Mouse (Mus musculus): ENCODE results near the gene Clcn3. TPM values are rescaled to one million over a fixed set of nuclear protein-coding genes. Genes with fewer than 3 reads are reported as not detected.
"Not testable (repeated sequence)": the region's sequence is repeated elsewhere in the genome, so short reads cannot be mapped to it uniquely, and the experiment has no call there.

Clcn3 gene
- 25.4 and 29.0 TPM in 2 replicates for polyA plus RNA-seq (2016; fragmentation: Nextera tagmentation; extraction: Ambion mirVana)

DNA sequence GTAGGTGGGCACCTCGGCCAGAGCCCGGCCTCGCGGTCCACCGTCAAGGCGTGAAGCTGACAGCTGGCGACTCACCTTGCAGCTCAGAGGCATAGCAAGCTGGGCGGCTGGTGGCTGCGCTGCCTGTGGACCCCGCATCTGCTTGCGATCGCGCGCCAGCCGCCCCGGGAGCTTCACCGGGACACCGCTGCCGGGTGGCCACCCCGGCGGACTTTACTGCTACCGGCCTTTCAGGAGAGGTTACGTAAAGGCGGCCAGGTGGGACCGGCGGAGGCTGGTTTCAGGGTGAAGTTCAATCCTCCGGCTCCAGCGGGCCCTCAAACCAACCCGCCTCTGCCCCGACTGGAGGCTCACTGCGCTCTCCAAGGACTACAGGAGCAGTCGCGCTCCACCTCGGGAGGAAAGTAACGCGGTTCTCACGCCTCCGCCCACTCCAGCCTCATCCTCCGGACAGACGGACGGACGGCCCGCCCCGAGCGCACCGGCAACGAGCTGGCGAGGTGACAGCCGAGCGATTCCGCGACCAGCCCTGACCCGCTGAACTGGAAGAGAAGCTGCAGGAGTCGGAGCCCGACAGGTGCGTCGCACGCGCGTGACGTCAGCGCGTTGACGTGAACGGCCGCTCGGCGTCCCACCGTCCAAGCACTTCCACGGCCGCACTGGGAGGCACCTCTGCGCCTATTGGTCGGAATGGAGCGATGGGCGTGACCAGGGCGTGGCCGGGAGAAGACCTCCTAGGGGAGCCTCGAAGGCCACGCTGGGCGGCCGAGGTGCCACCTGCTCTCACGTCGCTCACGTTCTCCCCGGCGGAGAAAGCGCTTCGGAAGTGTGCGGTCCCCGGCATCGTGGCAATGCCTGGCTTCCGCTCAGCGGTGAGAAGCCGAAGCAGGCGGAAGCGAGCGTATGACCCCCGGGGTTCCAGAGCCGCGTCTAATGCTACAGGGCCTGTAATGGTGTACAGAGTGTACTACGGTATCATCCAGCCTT lies at the start of gene Clcn3:
TSS of gene Clcn3 (minus strand) at position 600 of the 987 bp plus-strand sequence.
- Histone ChIP-seq H3K27me3 (ENCODE audit: insufficient read depth, poor library complexity, severe bottlenecking) (no peaks in the 10 kb centered on the region), H3K4me3 (peak within 1 kb of the TSS; percentile 89), H3K27ac (peak within 1 kb of the TSS; percentile 88), H3K36me3 (no peaks in the 10 kb centered on the region), H3K9me3 (no peaks in the 10 kb centered on the region), H3K4me1 (replicated peaks) (peaks cover 27% of the 10 kb centered on the region)
- under 1% methylated on average over 101 of the region's 101 CpGs for WGBS
- DNase-seq (ENCODE audit: low spot score): peak; percentile 97

DNA sequence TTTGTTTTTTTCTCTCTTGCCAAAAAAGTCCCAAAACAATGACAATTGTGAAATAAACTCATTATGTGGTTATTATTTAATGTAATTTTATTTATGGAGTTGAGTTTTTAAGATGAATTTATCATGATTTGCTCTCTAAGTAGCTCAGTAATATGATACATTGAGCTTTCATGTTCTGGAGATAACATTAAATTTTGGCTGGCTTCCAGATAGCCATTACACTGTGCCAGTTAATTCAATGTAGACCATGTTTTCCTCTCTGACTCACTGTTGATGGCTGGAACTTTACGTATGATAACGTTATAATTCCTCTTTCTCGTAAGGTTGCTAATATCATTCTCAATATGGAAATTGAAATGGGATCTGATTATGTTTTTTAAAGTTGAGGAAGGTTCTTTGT lies 13.4 kb upstream of the Clcn3 start:
- Histone ChIP-seq H3K4me1 (replicated peaks) (peaks cover 20% of the 10 kb centered on the region), H3K9me3 (peaks cover 11% of the 10 kb centered on the region; the same call in 1 of the 2 replicates), H3K27ac (no peak overlapping the region), H3K4me3 (no peak overlapping the region), H3K27me3 (ENCODE audit: insufficient read depth, poor library complexity, severe bottlenecking) (no peaks in the 10 kb centered on the region), H3K36me3 (peaks cover 6% of the 10 kb centered on the region)
- DNase-seq (ENCODE audit: low spot score): no peak
- 94% methylated on average over 3 of the region's 3 CpGs for WGBS

DNA sequence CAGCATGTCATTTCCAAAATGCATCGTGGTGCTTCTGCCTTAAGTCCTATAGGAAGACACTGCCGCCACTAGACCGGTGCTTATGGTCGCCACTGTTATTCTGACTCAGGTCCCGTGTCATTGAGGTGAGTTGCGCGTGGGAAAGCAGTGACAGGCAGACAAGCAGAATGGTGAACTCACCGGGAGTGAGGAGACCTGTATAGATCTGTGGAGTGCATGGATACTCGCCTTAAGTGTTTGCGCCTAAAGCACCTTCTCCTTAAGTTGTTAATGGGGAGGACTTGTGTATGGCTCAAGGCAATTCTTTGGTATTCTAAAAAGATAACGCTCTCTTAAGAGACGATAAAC lies 10.5 kb upstream of the Clcn3 start:
- H3K27ac ChIP-seq: peak overlapping the region; percentile 93
- WGBS: 9% methylated on average over 12 of the region's 12 CpGs
- no peak for DNase-seq (ENCODE audit: low spot score)

DNA sequence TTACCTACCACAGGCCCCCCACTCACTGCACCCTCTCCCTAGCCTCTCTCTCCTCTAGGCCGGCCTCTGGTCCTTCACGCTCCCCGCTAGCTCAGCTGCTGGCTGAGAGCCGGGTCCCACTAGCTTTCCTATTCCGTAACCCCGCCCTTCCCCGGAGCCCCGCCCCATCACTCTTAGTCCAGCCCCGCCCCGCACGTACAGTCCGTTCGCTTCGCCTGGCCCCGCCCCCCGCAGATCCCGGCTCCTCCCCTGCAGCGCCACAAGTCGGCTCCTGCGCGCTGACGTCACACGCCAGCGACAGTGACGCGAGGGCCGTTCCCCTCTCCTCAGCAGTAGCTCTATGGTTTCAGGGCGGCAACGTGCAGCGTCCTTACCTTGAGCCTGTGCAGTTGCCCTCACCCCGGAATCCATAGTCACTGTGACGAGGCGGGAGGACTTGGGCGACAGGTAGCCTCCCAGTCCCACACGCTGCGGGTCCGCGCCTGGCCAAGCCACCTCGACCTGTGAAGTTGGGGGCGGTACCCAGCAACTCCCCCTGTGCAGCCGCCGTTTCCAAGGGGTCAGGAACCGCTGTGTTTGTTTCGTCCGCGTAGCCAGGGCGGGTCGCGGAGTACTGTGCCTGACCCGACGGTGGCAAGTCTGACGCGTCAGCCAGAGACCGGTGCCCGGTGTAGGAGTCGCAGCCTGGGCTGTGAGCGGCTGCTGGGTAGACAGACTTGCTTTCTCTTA lies 10.0 kb upstream of the Clcn3 start, which contains the start of gene Nek1:
TSS of gene Nek1 (plus strand) at position 286 of the 729 bp plus-strand sequence.
- WGBS: under 1% methylated on average over 57 of the region's 57 CpGs
- peaks cover 20% of the 10 kb centered on the region for H3K4me1 ChIP-seq (replicated peaks)
- no peaks in the 10 kb centered on the region for H3K27me3 ChIP-seq (ENCODE audit: insufficient read depth, poor library complexity, severe bottlenecking)
- peaks cover 3% of the 10 kb centered on the region for H3K36me3 ChIP-seq
- peak within 1 kb of the TSS; percentile 93 for H3K27ac ChIP-seq
- DNase-seq (ENCODE audit: low spot score): peak; percentile 99
- 0 out of 2 replicates have a peak, but pooled peaks cover 3% of the 10 kb centered on the region for H3K9me3 ChIP-seq
- H3K4me3 ChIP-seq: peak within 1 kb of the TSS; percentile 77

More for the DNA sequence above, 10.5 kb upstream of the Clcn3 start:
- no peaks in the 10 kb centered on the region for H3K27me3 ChIP-seq (ENCODE audit: insufficient read depth, poor library complexity, severe bottlenecking)
- peak overlapping the region; percentile 77 for H3K4me3 ChIP-seq
- H3K36me3 ChIP-seq: peaks cover 6% of the 10 kb centered on the region
- peaks cover 8% of the 10 kb centered on the region; the same call in 1 of the 2 replicates for H3K9me3 ChIP-seq
- peaks cover 20% of the 10 kb centered on the region for H3K4me1 ChIP-seq (replicated peaks)

DNA sequence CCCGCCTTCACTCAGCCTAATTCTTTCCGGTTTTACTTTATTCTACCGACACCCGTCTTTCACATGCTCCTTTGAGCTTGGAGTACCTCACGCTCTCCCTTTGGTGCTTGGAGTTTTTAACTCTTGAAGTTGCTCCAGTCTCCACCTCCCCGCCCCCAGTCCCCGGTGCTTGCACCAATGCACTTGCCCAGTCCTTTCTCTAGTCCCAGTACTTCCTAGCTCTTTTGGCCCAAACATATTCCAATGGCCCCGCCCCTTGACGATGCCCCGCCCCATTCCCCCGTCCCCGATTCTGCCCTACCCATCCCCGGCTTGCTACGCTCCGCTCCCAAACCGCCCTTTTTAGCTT lies 9.4 kb upstream of the Clcn3 start:
- Histone ChIP-seq H3K36me3 (no peaks in the 10 kb centered on the region), H3K27me3 (ENCODE audit: insufficient read depth, poor library complexity, severe bottlenecking) (no peaks in the 10 kb centered on the region), H3K4me1 (replicated peaks) (peaks cover 20% of the 10 kb centered on the region), H3K27ac (peak overlapping the region; percentile 93), H3K4me3 (peak overlapping the region; percentile 77), H3K9me3 (no peaks in the 10 kb centered on the region)
- no peak for DNase-seq (ENCODE audit: low spot score)
- 1% methylated on average over 16 of the region's 16 CpGs for WGBS

DNA sequence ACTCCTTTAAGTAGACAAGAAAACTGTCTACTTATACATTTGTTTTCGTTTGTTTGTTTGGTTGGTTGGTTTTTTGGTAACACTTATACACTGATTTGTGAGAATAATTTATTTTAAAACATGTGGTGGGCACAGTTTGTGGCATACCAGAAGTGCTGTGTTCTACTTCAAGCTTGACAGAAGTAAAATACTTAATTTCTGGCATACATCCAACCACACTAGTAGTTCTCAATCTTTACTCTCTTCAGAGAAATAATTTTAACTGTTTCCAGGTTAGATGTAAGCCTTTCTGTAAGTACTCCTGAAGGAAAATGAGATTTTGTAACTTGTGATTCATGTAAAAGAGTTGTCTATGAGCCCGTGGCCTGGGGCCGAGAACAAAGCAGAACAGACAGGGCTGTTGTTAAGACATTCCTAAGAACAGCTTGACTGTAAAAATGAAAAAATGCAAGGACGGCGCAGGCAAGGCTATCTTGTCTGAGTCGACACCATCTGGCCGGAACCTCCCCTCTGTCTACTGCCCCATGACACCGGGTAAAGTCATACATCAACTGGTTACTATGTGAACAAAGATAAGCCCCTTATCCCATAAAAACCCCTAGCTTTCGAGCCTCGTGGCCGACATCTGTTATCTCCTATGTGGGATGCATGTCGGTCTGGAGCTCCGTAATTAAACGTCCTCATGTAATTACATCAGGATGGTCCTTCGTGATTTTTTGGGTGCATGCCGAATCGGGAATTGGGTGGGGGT lies 1.3 kb upstream of the Clcn3 start:
- not testable (repeated sequence) for H3K27me3 ChIP-seq (ENCODE audit: insufficient read depth, poor library complexity, severe bottlenecking); DNase-seq (ENCODE audit: low spot score); H3K9me3 ChIP-seq; H3K27ac ChIP-seq; H3K36me3 ChIP-seq
- peaks cover 27% of the 10 kb centered on the region for H3K4me1 ChIP-seq (replicated peaks)
- WGBS: 92% methylated on average over 17 of the region's 17 CpGs
- H3K4me3 ChIP-seq: 0 out of 2 replicates have a peak overlapping the region, but pooled peaks have one; percentile 89

DNA sequence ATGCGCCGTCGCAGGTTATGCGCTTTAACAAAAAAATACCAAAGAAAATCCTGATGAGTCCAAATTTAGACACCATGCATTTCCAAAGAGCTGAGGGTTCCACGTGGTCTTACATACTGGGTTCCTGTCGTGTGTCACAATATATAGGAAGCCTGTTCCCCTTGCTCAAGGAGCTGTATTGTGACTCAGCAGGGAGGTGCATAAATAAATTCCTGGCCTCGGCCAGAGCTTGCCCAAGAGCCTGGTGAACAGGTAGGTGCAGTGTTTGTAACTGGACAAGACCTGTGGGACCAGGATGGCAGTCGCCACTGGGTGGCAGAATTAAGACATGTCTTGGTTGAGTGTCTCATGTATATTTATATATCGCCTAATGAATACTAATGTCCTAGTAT lies 584 bp upstream of the Clcn3 start:
- Histone ChIP-seq H3K36me3 (no peaks in the 10 kb centered on the region), H3K4me3 (peak overlapping the region; percentile 89), H3K27ac (peak overlapping the region; percentile 88), H3K4me1 (replicated peaks) (peaks cover 27% of the 10 kb centered on the region), H3K27me3 (ENCODE audit: insufficient read depth, poor library complexity, severe bottlenecking) (no peaks in the 10 kb centered on the region), H3K9me3 (no peaks in the 10 kb centered on the region)
- DNase-seq (ENCODE audit: low spot score): peak; percentile 52
- 11% methylated on average over 9 of the region's 9 CpGs for WGBS

DNA sequence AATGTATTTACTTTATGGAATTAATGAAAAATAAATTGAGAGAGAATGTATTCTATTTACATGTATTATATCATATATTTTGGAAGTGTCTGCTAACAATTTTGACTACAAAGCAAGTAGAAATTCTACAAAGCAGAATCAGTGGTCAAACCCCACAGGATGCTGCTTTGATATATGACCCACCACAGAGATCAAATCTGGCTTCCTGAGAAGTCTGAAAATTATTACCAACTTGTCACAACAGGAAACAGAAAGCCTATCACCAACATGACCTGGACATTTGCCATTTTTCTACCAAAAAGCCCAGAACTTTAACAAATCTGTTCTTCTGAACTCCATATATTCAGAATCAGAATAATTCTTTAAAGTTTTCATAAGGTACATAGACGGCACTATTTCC lies 1.7 kb downstream of the Clcn3 start:
- Histone ChIP-seq H3K36me3 (no peaks in the 10 kb centered on the region), H3K4me3 (peak overlapping the region; percentile 89), H3K4me1 (replicated peaks) (peaks cover 27% of the 10 kb centered on the region), H3K27me3 (ENCODE audit: insufficient read depth, poor library complexity, severe bottlenecking) (no peaks in the 10 kb centered on the region), H3K27ac (no peak overlapping the region), H3K9me3 (no peaks in the 10 kb centered on the region)
- DNase-seq (ENCODE audit: low spot score): no peak
- 55% methylated on average over 1 of the region's 1 CpGs for WGBS

DNA sequence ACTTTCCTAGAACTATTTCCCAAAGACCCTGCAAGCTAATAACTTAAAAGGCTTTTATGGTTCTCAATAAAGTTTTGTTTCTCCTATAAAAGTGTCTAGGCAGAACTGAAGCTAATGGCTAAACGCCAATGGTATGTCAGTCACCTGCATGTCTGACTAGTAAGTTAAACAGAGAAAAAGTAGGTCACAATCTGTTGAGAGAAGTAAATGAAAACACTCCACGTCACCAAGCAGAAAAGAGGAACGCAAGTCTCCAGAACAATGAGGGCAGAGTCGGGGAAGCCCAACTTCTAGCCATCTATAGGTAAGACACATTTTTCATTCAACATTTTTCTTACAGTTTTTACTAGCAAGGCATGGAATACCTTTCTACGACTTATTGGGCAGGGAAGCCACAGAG lies 4.6 kb downstream of the Clcn3 start:
- no peak for DNase-seq (ENCODE audit: low spot score)
- H3K4me3 ChIP-seq: no peak overlapping the region
- H3K9me3 ChIP-seq: no peaks in the 10 kb centered on the region
- WGBS: 93% methylated on average over 5 of the region's 5 CpGs
- H3K27me3 ChIP-seq (ENCODE audit: insufficient read depth, poor library complexity, severe bottlenecking): no peaks in the 10 kb centered on the region
- no peak overlapping the region for H3K27ac ChIP-seq
- H3K36me3 ChIP-seq: no peaks in the 10 kb centered on the region
- H3K4me1 ChIP-seq (replicated peaks): peaks cover 23% of the 10 kb centered on the region

DNA sequence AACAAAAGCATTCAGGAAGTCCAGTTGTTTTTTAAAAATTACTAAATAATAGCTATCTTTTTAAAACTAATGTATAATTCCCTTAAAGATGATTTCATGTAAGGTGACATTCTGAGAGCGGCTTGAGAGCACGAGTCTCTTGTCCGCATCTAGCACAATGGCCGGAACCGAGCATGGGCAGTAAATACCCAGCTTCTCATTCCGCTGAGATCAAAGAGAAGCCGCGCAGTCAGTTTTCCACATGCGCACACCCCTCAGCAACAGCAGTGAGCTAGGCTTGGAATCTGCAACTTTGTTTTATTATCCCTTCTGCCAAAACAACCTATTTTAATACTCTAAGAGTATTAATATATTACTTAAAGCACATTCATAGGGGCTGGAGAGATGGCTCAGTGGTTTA lies 6.3 kb downstream of the Clcn3 start:
- DNase-seq (ENCODE audit: low spot score): no peak
- 81% methylated on average over 9 of the region's 9 CpGs for WGBS
- no peak overlapping the region for H3K4me3 ChIP-seq
- no peaks in the 10 kb centered on the region for H3K9me3 ChIP-seq
- H3K27ac ChIP-seq: no peak overlapping the region
- H3K36me3 ChIP-seq: no peaks in the 10 kb centered on the region
- peaks cover 11% of the 10 kb centered on the region for H3K4me1 ChIP-seq (replicated peaks)
- no peaks in the 10 kb centered on the region for H3K27me3 ChIP-seq (ENCODE audit: insufficient read depth, poor library complexity, severe bottlenecking)

DNA sequence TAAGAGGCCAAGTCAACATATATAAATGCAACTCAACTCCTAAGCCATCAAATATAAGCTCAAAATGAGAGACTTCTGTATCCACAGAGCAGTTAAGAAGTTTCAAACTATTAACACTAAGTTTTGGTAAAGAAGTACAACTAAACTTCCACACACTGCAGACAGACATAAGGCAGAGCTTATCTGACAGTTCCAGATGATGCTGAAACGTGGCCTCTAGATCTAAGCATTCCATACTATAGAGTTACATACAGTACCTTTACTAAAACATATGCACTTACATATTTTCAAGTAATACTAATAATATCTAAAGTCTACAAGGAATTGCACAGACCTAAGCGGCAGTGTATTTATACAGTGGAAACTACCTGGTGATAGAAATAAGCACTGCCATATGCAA lies 8.3 kb downstream of the Clcn3 start:
- Histone ChIP-seq H3K4me3 (no peak overlapping the region), H3K36me3 (no peaks in the 10 kb centered on the region), H3K27ac (no peak overlapping the region), H3K9me3 (no peaks in the 10 kb centered on the region), H3K4me1 (replicated peaks) (no peaks in the 10 kb centered on the region), H3K27me3 (ENCODE audit: insufficient read depth, poor library complexity, severe bottlenecking) (no peaks in the 10 kb centered on the region)
- WGBS: 84% methylated on average over 2 of the region's 2 CpGs
- no peak for DNase-seq (ENCODE audit: low spot score)

DNA sequence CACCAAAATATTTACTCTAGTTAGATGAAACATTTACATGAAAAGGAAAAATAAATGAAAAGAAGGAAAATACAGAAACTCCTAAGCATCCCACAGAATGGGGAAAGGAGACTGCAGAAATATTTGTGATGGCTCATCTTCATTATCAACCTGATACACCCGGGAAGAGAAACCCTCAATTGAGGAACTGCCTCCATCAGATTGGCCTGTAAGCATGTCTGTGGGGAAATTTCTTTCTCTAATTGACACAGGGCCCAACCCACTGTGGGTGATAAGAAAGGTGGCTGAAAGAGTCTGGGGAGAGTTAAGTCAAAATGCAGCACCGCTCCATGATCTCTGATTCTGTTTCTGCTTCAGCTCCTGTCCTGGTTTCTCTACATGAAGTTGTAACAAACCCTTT lies 9.7 kb downstream of the Clcn3 start:
- Histone ChIP-seq H3K4me1 (replicated peaks) (no peaks in the 10 kb centered on the region), H3K4me3 (no peak overlapping the region), H3K36me3 (no peaks in the 10 kb centered on the region), H3K9me3 (no peaks in the 10 kb centered on the region), H3K27ac (no peak overlapping the region), H3K27me3 (ENCODE audit: insufficient read depth, poor library complexity, severe bottlenecking) (no peaks in the 10 kb centered on the region)
- WGBS: 90% methylated on average over 2 of the region's 2 CpGs
- no peak for DNase-seq (ENCODE audit: low spot score)
